Mouse (Mus musculus): ENCODE results near the gene E2f8. TPM values are rescaled to one million over a fixed set of nuclear protein-coding genes. Genes with fewer than 3 reads are reported as not detected.

E2f8 gene
- polyA plus RNA-seq, 1 experiment from 2014 or later: 23.0 TPM

DNA sequence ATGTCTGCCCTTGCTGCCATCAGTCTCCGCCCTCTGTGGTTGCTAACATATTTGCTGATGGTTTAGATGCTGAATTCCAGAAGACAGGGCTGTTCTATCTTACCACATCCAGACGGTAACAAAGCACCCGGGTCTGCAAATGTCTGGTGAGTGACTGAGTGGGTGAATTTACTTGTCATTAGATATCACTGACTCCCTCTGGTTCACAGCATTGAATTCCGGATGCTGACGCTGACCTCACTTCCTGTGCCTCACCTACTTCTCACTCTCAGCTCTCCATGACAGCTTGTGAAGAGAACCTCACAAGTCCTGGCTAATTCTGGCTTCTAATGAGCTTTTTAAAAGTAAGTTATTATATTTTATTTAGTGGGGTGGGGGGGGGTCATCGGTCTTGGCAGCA lies 44.4 kb downstream of the E2f8 start:
- ATAC-seq (ENCODE audit: insufficient number of reproducible peaks, low FRiP score): no peak
- Histone ChIP-seq H3K36me3 (peaks cover 64% of the 10 kb centered on the region), H3K4me3 (no peak overlapping the region), H3K9ac (no peak overlapping the region), H3K9me3 (replicated peaks) (no peaks in the 10 kb centered on the region), H3K4me2 (no peak overlapping the region), H3K27me3 (replicated peaks) (no peaks in the 10 kb centered on the region), H3K27ac (ENCODE audit: poor library complexity, severe bottlenecking) (no peak overlapping the region), H3K4me1 (replicated peaks) (peaks cover 71% of the 10 kb centered on the region)
- WGBS: 43% methylated on average over 6 of the region's 6 CpGs

DNA sequence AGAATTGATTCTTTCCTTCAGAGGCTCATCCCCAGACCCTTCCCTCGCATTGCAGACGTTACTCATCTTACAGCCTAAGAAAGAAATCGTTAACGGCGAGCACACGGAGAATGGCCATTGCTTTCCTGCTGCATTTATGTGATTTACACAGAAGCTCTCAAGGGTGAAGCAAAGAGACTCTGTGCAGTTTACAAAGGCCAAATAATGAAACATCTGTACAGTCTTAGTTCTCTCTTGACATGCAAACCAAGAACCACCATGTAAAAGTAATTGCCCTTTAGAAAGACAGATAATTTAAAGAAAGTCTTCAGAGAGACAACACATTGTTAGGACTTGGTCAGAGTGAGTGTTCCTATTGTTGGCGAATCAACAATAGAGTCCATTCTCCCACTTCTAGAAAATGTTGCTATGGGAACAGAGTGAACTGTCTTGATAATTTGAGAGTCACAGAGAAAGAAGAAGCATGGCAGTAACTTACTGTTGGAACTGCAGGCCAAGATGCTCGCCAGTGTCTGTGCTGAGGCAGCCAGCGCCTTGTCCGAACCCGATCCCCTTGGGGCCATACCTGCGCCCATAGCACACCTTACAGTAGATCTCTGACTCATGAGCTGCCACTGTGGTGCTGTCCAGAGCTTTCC lies 46.3 kb downstream of the E2f8 start:
- H3K4me1 ChIP-seq (replicated peaks): peaks cover 73% of the 10 kb centered on the region

DNA sequence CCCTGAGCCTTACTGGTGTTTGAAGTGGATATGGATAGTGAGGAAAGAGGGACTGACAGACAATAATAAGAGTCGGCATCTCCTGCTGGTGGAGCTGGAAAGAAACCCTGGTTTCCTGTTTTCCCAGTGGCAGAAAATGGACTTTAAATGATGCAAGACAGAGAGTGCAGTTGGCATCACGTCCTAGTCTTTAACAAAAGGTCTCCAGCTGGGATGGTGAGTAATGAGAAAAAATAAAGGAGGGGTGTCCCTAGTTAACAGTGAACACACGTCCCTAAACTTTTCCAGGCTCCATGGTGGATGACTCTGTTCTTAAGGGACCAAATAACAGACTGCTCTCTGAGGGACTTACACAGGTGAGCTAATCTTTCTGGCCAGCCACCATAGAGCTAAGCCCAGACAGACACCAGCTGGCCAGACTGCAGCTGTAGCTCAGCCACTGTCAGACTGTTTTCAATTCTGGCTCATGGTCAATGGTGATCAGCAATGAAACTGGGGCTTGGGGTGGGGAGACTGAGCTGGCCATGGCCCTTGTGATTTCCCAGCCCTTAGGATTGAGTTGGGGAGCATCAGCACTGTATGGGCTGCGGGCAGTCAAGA lies 46.9 kb downstream of the E2f8 start:
- no peak for ATAC-seq (ENCODE audit: insufficient number of reproducible peaks, low FRiP score)
- H3K9me3 ChIP-seq (replicated peaks): no peaks in the 10 kb centered on the region
- WGBS: 60% methylated on average over 4 of the region's 4 CpGs
- H3K4me1 ChIP-seq (replicated peaks): peaks cover 72% of the 10 kb centered on the region
- no peaks in the 10 kb centered on the region for H3K27me3 ChIP-seq (replicated peaks)
- no peak overlapping the region for H3K4me3 ChIP-seq
- H3K4me2 ChIP-seq: no peak overlapping the region
- peak overlapping the region; percentile 82 for H3K27ac ChIP-seq (ENCODE audit: poor library complexity, severe bottlenecking)
- H3K9ac ChIP-seq: 0 out of 2 replicates have a peak overlapping the region, but pooled peaks have one; percentile 15
- H3K36me3 ChIP-seq: peaks cover 70% of the 10 kb centered on the region

More for the DNA sequence above, 46.3 kb downstream of the E2f8 start:
- H3K4me3 ChIP-seq: no peak overlapping the region
- peak overlapping the region; percentile 46 for H3K27ac ChIP-seq (ENCODE audit: poor library complexity, severe bottlenecking)
- 0 out of 2 replicates have a peak overlapping the region, but pooled peaks have one; percentile 15 for H3K9ac ChIP-seq
- 86% methylated on average over 12 of the region's 12 CpGs for WGBS
- no peak for ATAC-seq (ENCODE audit: insufficient number of reproducible peaks, low FRiP score)
- no peaks in the 10 kb centered on the region for H3K27me3 ChIP-seq (replicated peaks)
- H3K9me3 ChIP-seq (replicated peaks): no peaks in the 10 kb centered on the region
- no peak overlapping the region for H3K4me2 ChIP-seq
- H3K36me3 ChIP-seq: peaks cover 70% of the 10 kb centered on the region

DNA sequence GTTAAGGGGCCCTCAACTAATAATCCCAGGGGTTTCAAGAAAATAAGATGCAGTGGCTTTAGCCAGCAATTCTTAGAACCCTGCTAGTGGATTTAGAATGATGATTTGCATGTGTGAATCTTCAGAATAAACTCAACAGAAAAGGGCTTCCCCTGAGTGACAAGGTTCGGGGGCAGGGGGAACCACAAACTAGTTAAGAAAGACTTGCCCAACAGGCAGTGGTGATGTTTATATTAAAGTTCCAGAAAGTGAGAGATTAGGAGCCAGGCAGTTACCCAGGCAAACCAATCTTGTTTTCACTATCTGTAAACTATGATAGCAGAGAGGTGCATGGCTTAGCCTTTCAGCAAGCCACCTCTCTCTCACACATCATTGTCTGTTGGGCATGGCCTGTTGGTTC lies 48.7 kb downstream of the E2f8 start:
- 58% methylated on average over 1 of the region's 1 CpGs for whole genome bisulfite sequencing
- H3K4me1 ChIP-seq (replicated peaks): peaks cover 75% of the 10 kb centered on the region
- H3K9me3 ChIP-seq (replicated peaks): no peaks in the 10 kb centered on the region
- no peak overlapping the region for H3K9ac ChIP-seq
- H3K4me3 ChIP-seq: no peak overlapping the region
- H3K36me3 ChIP-seq: peaks cover 61% of the 10 kb centered on the region
- no peak overlapping the region for H3K4me2 ChIP-seq
- H3K27ac ChIP-seq (ENCODE audit: poor library complexity, severe bottlenecking): peak overlapping the region; percentile 82
- ATAC-seq (ENCODE audit: insufficient number of reproducible peaks, low FRiP score): no peak
- H3K27me3 ChIP-seq (replicated peaks): no peaks in the 10 kb centered on the region

DNA sequence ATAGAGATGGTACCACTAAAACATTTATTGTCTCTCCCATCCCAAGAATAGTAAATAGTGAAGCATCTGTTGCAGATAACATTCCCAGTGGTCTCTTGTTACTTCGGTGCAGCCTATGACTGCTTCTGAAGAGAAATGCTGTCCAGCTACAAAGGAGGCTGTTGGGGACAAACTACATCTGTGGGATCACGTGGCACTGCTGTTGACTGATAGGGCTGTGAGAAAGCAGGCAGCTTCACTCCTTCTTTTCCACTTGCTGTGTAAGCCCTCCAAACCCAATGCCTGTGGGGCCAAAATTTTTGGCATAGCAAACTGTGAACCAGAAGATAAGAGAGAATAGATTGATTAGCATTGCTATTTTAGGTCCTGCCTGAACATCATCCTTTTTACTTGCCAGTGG lies 51.0 kb downstream of the E2f8 start:
- peaks cover 62% of the 10 kb centered on the region for H3K36me3 ChIP-seq
- ATAC-seq (ENCODE audit: insufficient number of reproducible peaks, low FRiP score): peak; percentile 58
- WGBS: 13% methylated on average over 2 of the region's 2 CpGs
- no peaks in the 10 kb centered on the region for H3K27me3 ChIP-seq (replicated peaks)
- 0 out of 2 replicates have a peak overlapping the region, but pooled peaks have one; percentile 4 for H3K4me2 ChIP-seq
- no peak overlapping the region for H3K9ac ChIP-seq
- H3K27ac ChIP-seq (ENCODE audit: poor library complexity, severe bottlenecking): peak overlapping the region; percentile 82
- peaks cover 80% of the 10 kb centered on the region for H3K4me1 ChIP-seq (replicated peaks)
- H3K9me3 ChIP-seq (replicated peaks): no peaks in the 10 kb centered on the region
- H3K4me3 ChIP-seq: no peak overlapping the region

DNA sequence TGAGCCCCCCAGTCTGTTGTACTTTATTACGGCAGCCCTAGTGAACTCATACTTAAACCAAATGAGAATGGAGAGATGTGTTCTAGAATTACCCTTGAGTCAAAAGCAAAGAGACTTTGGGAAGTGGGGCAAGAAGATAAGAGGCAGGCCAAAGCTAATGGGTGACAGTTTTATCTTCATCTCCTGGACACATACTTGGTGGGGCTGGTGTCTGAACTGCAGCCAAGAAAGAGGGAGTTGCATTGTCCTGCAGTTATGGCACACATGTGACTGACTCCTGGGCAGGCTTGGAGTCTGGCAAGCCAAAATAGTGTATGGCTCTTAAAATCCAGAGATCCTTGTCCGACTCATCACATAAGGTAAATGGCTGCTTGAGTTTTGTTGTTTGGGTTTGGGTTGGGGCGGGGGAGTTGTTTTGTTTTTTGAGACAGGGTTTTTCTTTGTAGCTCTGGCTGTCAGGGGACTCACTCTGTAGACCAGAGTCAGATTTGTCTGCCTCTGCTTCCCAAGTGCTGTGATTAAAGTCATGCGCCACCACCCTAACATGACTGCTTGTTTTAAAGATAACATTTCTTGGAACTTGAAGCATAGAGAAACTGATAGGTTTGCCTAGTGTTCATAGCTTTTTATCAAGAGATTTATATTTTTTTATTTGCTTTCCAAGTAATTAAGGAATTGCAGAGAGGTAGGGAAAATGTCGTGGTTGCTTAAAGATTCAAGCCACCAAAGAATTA lies 52.1 kb downstream of the E2f8 start:
- no peaks in the 10 kb centered on the region for H3K9me3 ChIP-seq (replicated peaks)
- H3K27me3 ChIP-seq (replicated peaks): no peaks in the 10 kb centered on the region
- peaks cover 61% of the 10 kb centered on the region for H3K36me3 ChIP-seq
- H3K27ac ChIP-seq (ENCODE audit: poor library complexity, severe bottlenecking): peak overlapping the region; percentile 82
- no peak overlapping the region for H3K4me2 ChIP-seq
- 40% methylated on average over 5 of the region's 5 CpGs for WGBS
- no peak overlapping the region for H3K9ac ChIP-seq
- H3K4me1 ChIP-seq (replicated peaks): peaks cover 80% of the 10 kb centered on the region
- ATAC-seq (ENCODE audit: insufficient number of reproducible peaks, low FRiP score): no peak
- H3K4me3 ChIP-seq: no peak overlapping the region

DNA sequence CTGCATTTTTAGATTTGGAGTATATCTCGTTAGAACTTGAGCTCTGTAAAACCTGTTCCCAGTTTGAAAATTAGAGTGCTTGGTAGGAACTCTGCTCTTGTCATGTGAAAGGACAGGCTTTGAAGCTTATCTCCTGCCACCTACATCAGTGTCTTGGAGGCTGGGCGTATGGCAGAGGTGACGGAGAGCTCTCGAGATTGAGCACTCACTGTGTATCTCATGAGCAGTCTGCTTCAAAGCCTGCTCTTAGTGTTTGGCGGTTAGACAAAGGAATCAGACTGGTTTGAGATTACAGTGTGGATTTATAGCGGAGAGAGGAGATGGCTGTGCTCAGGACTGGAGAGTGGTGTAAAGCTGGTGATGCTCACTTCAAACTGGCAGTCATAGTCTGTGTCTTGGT lies 56.2 kb downstream of the E2f8 start:
- Histone ChIP-seq H3K27me3 (replicated peaks) (no peaks in the 10 kb centered on the region), H3K36me3 (peaks cover 59% of the 10 kb centered on the region), H3K9me3 (replicated peaks) (no peaks in the 10 kb centered on the region), H3K4me2 (no peak overlapping the region), H3K27ac (ENCODE audit: poor library complexity, severe bottlenecking) (peak overlapping the region; percentile 69), H3K9ac (no peak overlapping the region), H3K4me3 (no peak overlapping the region), H3K4me1 (replicated peaks) (peaks cover 42% of the 10 kb centered on the region)
- 46% methylated on average over 6 of the region's 6 CpGs for WGBS
- peak; percentile 63 for ATAC-seq (ENCODE audit: insufficient number of reproducible peaks, low FRiP score)

DNA sequence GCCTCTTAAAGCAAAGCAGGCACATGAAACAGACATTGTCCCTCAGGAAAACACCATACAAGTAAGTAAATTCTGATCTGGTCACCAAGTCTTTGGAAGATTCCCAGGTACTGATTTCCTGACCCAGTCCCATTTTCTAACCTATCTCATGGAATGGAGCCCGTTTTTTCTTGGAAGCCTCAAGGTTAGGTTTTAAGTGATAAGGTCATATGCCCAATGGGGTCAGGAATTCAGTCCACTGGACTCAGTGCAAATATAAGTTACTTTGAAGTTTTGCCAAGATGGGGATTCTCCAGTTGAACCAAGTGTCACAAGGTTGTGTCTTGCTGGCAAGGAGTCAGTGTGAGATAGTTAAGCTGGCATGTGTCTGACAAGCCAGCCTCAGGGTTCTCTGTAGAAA lies 56.7 kb downstream of the E2f8 start:
- H3K4me3 ChIP-seq: no peak overlapping the region
- ATAC-seq (ENCODE audit: insufficient number of reproducible peaks, low FRiP score): 0 out of 2 replicates have a peak, but pooled peaks have one; percentile 19
- no peaks in the 10 kb centered on the region for H3K9me3 ChIP-seq (replicated peaks)
- H3K36me3 ChIP-seq: peaks cover 64% of the 10 kb centered on the region
- H3K9ac ChIP-seq: no peak overlapping the region
- no peak overlapping the region for H3K4me2 ChIP-seq
- H3K4me1 ChIP-seq (replicated peaks): peaks cover 40% of the 10 kb centered on the region
- H3K27me3 ChIP-seq (replicated peaks): no peaks in the 10 kb centered on the region
- WGBS: 35% methylated on average over 1 of the region's 1 CpGs
- peak overlapping the region; percentile 69 for H3K27ac ChIP-seq (ENCODE audit: poor library complexity, severe bottlenecking)

DNA sequence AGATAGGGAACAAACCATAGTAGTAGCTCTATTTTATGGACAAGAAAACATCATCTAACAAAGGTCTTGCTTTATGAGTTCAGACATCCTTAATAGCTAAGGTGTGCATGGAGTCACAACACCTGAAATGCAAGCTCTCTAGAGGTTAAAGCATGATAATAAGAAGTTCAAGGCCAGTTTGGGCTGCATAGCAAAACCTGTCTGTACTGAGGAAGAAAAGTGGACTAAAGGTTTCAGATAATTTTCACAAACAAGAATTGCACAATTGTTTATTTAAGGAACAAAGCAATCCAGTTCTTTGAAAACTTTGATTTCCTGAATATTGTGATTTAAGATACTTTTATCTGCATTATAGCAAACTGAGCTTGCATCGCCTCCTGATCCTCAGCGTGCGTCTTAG lies 57.8 kb downstream of the E2f8 start:
- no peaks in the 10 kb centered on the region for H3K27me3 ChIP-seq (replicated peaks)
- H3K4me1 ChIP-seq (replicated peaks): peaks cover 32% of the 10 kb centered on the region
- no peaks in the 10 kb centered on the region for H3K9me3 ChIP-seq (replicated peaks)
- H3K36me3 ChIP-seq: peaks cover 74% of the 10 kb centered on the region
- 92% methylated on average over 3 of the region's 3 CpGs for WGBS
- ATAC-seq (ENCODE audit: insufficient number of reproducible peaks, low FRiP score): no peak
- H3K27ac ChIP-seq (ENCODE audit: poor library complexity, severe bottlenecking): no peak overlapping the region
- H3K4me3 ChIP-seq: no peak overlapping the region
- H3K4me2 ChIP-seq: no peak overlapping the region
- H3K9ac ChIP-seq: no peak overlapping the region

DNA sequence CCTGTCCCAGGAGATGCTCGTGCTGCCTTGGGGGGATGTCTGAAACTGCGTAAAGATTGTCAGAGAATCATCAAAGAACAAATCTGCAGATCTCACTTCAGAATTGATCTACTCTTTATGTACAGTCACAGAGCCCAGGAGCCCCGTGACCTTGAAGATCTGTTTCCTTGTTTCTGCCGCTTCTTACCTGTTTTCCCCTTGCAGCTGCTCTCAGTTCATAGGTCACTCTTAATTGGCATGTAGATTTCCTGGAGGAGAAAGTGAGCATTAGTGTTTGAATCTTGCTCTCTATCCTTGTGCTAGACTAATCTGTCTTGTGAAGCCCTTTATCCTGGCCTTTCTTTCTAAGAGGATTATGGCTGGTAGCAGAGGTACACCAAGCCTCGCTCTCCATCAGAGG lies 59.7 kb downstream of the E2f8 start:
- H3K9ac ChIP-seq: no peak overlapping the region
- H3K36me3 ChIP-seq: peaks cover 69% of the 10 kb centered on the region
- H3K9me3 ChIP-seq (replicated peaks): no peaks in the 10 kb centered on the region
- no peak for ATAC-seq (ENCODE audit: insufficient number of reproducible peaks, low FRiP score)
- H3K27me3 ChIP-seq (replicated peaks): no peaks in the 10 kb centered on the region
- H3K27ac ChIP-seq (ENCODE audit: poor library complexity, severe bottlenecking): no peak overlapping the region
- H3K4me3 ChIP-seq: no peak overlapping the region
- H3K4me1 ChIP-seq (replicated peaks): peaks cover 25% of the 10 kb centered on the region
- no peak overlapping the region for H3K4me2 ChIP-seq
- whole genome bisulfite sequencing: 90% methylated on average over 5 of the region's 5 CpGs
